Mouse (Mus musculus): Measurements from ENCODE around the gene Gm11596. TPM values are rescaled to one million over a fixed set of nuclear protein-coding genes. Genes with fewer than 3 reads are reported as not detected.

Gene Gm11596
- not detected in 2 replicates for polyA plus RNA-seq (2012; rRNA removed)

DNA sequence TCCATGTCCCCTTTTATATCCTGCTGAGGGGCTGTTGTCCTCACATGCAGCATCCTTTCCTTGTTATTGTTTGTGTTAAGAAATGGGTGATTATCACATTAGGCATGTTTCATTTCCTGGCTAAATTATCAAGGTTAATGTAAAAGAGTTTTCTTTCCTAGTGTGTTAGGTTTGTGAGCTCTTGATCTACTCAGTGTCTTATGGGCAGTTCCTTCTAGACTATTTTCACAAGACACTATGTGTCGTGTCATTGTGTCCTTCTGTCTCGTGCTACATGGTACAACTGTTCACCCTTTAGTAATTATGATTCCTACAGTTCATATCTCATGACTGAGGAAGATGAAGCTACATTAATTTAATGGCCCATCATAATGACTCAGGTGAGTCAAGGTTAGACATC lies at the start of gene Gm11596:
Gm11596 (minus strand) TSS at position 101 of the 400 bp plus-strand sequence.

DNA sequence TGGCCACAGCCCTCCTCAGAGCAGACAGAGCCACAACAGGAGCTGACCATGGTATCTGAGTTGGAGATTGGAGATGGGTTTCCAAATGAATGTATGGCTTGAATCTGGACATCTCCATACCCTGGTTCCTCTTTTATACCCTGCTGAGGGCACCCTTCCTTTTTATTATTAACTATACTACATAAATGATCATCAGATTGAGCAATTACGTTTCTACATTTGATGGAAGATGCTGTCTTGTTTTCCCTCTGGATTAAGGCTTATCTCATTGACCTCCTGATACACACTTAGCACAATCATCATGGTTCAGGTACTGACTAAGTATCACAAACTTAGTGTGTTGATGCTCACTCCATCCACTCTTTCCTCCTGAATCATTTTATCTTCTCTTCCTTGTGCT lies 44.7 kb upstream of the Gm11596 start, which contains the start of gene 2300003K06Rik:
2300003K06Rik (minus strand) TSS at position 101 of the 400 bp plus-strand sequence.

DNA sequence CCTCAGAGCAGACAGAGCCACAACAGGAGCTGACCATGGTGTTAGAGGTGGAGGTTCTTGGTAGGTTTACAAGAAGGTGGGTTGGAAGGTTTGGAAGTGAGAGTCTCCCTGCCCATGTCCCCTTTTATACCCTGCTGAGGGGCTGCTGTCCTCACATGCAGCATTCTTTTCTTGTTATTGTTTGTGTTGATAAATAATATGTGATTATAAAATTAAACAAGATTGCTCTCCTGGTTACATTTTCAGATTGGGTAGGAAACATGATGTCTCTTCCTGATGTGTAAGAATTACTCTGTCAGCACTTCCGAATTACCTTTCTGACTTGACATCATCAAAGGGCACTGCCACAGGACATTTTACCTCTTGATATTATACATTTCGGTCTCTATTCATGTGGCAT lies 22.3 kb upstream of the Gm11596 start, which contains the start of gene Gm11564:
Gm11564 (minus strand) TSS at position 101 of the 400 bp plus-strand sequence.

DNA sequence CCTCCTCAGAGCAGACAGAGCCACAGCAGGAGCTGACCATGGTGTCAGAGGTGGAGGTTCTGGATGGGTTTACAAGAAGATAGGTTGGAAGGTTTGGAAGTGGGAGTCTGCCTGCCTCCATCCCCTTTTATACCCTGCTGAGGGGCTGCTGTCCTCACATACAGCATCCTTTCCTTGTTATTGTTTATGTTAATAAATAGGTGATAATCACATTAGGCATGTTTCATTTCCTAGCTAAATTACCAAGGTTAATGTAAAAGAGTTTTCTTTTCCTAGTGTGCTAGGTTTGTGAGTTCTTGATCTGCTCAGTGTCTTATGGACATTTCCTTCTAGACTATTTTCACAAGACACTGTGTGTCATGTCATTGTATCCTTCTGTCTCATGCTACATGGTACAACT lies 16.5 kb upstream of the Gm11596 start, which contains the start of gene Krtap4-13:
Krtap4-13 (minus strand) TSS at position 101 of the 400 bp plus-strand sequence.

DNA sequence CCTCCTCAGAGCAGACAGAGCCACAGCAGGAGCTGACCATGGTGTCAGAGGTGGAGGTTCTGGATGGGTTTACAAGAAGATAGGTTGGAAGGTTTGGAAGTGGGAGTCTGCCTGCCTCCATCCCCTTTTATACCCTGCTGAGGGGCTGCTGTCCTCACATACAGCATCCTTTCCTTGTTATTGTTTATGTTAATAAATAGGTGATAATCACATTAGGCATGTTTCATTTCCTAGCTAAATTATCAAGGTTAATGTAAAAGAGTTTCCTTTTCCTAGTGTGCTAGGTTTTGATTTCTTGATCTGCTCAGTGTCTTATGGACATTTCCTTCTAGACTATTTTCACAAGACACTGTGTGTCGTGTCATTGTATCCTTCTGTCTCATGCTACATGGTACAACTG lies 11.1 kb upstream of the Gm11596 start, which contains the start of gene Gm11554:
Gm11554 (minus strand) TSS at position 101 of the 400 bp plus-strand sequence.

DNA sequence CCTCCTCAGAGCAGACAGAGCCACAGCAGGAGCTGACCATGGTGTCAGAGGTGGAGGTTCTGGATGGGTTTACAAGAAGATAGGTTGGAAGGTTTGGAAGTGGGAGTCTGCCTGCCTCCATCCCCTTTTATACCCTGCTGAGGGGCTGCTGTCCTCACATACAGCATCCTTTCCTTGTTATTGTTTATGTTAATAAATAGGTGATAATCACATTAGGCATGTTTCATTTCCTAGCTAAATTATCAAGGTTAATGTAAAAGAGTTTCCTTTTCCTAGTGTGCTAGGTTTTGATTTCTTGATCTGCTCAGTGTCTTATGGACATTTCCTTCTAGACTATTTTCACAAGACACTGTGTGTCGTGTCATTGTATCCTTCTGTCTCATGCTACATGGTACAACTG lies 5.6 kb upstream of the Gm11596 start, which contains the start of gene Gm11569:
Gm11569 (minus strand) TSS at position 101 of the 400 bp plus-strand sequence.

DNA sequence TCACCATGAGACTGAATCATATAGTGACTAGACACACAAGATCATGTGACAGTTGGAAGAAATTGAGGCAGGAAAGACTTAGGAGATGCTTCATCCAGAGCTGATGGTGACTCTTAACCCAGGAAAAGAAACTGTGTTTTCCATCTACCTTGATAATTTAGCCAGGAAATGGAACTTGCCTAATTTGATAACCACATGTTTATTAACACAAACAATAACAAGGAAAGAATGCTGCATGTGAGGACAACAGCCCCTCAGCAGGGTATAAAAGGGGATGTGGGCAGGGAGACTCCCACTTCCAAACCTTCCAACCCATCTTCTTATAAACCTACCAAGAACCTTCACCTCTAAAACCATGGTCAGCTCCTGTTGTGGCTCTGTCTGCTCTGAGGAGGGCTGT lies 8.4 kb downstream of the Gm11596 start, which contains the start of gene Krtap4-9:
Krtap4-9 (plus strand) TSS at position 301 of the 400 bp plus-strand sequence.

DNA sequence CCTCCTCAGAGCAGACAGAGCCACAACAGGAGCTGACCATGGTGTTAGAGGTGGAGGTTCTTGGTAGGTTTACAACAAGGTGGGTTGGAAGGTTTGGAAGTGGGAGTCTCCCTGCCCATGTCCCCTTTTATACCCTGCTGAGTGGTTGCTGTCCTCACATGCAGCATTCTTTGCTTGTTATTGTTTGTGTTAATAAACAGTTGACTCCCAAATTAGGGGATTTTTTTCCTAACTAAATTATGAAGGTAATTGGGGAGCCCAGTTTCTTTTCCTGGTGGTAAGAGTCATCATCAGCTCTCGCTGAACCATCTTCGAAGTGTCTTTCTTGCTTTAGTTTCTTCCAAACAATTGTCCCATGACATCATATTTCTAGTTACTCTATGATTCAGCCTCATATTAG lies 12.7 kb downstream of the Gm11596 start, which contains the start of gene Krtap4-8:
Krtap4-8 (minus strand) TSS at position 101 of the 400 bp plus-strand sequence.

DNA sequence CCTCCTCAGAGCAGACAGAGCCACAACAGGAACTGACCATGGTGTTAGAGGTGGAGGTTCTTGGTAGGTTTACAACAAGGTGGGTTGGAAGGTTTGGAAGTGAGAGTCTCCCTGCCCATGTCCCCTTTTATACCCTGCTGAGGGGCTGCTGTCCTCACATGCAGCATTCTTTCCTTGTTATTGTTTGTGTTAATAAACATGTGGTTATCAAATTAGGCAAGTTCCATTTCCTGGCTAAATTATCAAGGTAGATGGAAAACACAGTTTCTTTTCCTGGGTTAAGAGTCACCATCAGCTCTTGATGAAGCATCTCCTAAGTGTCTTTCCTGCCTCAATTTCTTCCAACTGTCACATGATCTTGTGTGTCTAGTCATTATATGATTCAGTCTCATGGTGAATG lies 20.5 kb downstream of the Gm11596 start, which contains the start of gene Gm11595:
Gm11595 (minus strand) TSS at position 101 of the 400 bp plus-strand sequence.

Other genes starting within 250 kb of the Gm11596 start
- not detected in 2 replicates for gene Krtap3-3, start 242.6 kb downstream of the Gm11596 start, polyA plus RNA-seq (2012; rRNA removed)
- gene Krtap3-2, start 236.6 kb downstream of the Gm11596 start, polyA plus RNA-seq (2012; rRNA removed) = not detected in 2 replicates
- not detected in 2 replicates for gene Gm11939, start 234.0 kb downstream of the Gm11596 start, polyA plus RNA-seq (2012; rRNA removed)
- 3.7 and 4.5 TPM in 2 replicates for gene Krtap3-1, start 226.8 kb downstream of the Gm11596 start, polyA plus RNA-seq (2012; rRNA removed)
- not detected in 2 replicates for gene Krtap1-5, start 212.5 kb downstream of the Gm11596 start, polyA plus RNA-seq (2012; rRNA removed)
- gene Krtap1-4, start 209.8 kb downstream of the Gm11596 start, polyA plus RNA-seq (2012; rRNA removed) = not detected in 2 replicates
- gene Krtap1-3, start 202.1 kb downstream of the Gm11596 start, polyA plus RNA-seq (2012; rRNA removed) = not detected in 2 replicates
- gene Krtap9-3, start 195.4 kb downstream of the Gm11596 start, polyA plus RNA-seq (2012; rRNA removed) = not detected in 2 replicates
- not detected in 2 replicates for gene Gm11938, start 190.2 kb downstream of the Gm11596 start, polyA plus RNA-seq (2012; rRNA removed)
- not detected in 2 replicates for gene Gm11937, start 183.3 kb downstream of the Gm11596 start, polyA plus RNA-seq (2012; rRNA removed)
- gene Krtap2-4, start 178.6 kb downstream of the Gm11596 start, polyA plus RNA-seq (2012; rRNA removed) = not detected in 2 replicates
- gene Gm11562, start 173.0 kb downstream of the Gm11596 start, polyA plus RNA-seq (2012; rRNA removed) = 1.3 TPM in 1 of 2 replicates, not detected in the other
- not detected in 2 replicates for gene Krtap4-1, start 165.2 kb downstream of the Gm11596 start, polyA plus RNA-seq (2012; rRNA removed)
- not detected in 2 replicates for gene Krtap4-2, start 158.4 kb downstream of the Gm11596 start, polyA plus RNA-seq (2012; rRNA removed)
- gene Krtap4-7, start 149.4 kb downstream of the Gm11596 start, polyA plus RNA-seq (2012; rRNA removed) = not detected in 2 replicates
- gene Gm11555, start 143.2 kb downstream of the Gm11596 start, polyA plus RNA-seq (2012; rRNA removed) = not detected in 2 replicates
- not detected in 2 replicates for gene Gm11563, start 134.5 kb downstream of the Gm11596 start, polyA plus RNA-seq (2012; rRNA removed)
- gene Krtap4-6, start 127.5 kb downstream of the Gm11596 start, polyA plus RNA-seq (2012; rRNA removed) = not detected in 2 replicates
- not detected in 2 replicates for gene Gm14190, start 102.7 kb downstream of the Gm11596 start, polyA plus RNA-seq (2012; rRNA removed)
- gene Gm14180, start 59.2 kb downstream of the Gm11596 start, polyA plus RNA-seq (2012; rRNA removed) = not detected in 2 replicates
- not detected in 2 replicates for gene Gm11595, start 20.6 kb downstream of the Gm11596 start, polyA plus RNA-seq (2012; rRNA removed)
- gene Krtap4-8, start 12.8 kb downstream of the Gm11596 start, polyA plus RNA-seq (2012; rRNA removed) = not detected in 2 replicates
- gene Krtap4-9, start 8.3 kb downstream of the Gm11596 start, polyA plus RNA-seq (2012; rRNA removed) = not detected in 2 replicates
- gene Gm11569, start 5.5 kb upstream of the Gm11596 start, polyA plus RNA-seq (2012; rRNA removed) = 0.33 TPM in 1 of 2 replicates, not detected in the other
- not detected in 2 replicates for gene Gm11554, start 11.0 kb upstream of the Gm11596 start, polyA plus RNA-seq (2012; rRNA removed)
- gene Krtap4-13, start 16.4 kb upstream of the Gm11596 start, polyA plus RNA-seq (2012; rRNA removed) = not detected in 2 replicates
- not detected in 2 replicates for gene Gm11564, start 22.2 kb upstream of the Gm11596 start, polyA plus RNA-seq (2012; rRNA removed)
- not detected in 2 replicates for gene 2300003K06Rik, start 44.6 kb upstream of the Gm11596 start, polyA plus RNA-seq (2012; rRNA removed)
- gene Krtap4-16, start 58.1 kb upstream of the Gm11596 start, polyA plus RNA-seq (2012; rRNA removed) = 0.13 TPM in 1 of 2 replicates, not detected in the other
- gene Gm11568, start 64.5 kb upstream of the Gm11596 start, polyA plus RNA-seq (2012; rRNA removed) = not detected in 2 replicates
- not detected in 2 replicates for gene Gm11559, start 71.0 kb upstream of the Gm11596 start, polyA plus RNA-seq (2012; rRNA removed)
- not detected in 2 replicates for gene Krtap9-1, start 79.9 kb upstream of the Gm11596 start, polyA plus RNA-seq (2012; rRNA removed)
- not detected in 2 replicates for gene Gm11567, start 85.7 kb upstream of the Gm11596 start, polyA plus RNA-seq (2012; rRNA removed)
- not detected in 2 replicates for gene Krtap31-1, start 114.5 kb upstream of the Gm11596 start, polyA plus RNA-seq (2012; rRNA removed)
- gene Gm11565, start 121.3 kb upstream of the Gm11596 start, polyA plus RNA-seq (2012; rRNA removed) = not detected in 2 replicates
- gene Krtap31-2, start 142.8 kb upstream of the Gm11596 start, polyA plus RNA-seq (2012; rRNA removed) = not detected in 2 replicates
- not detected in 2 replicates for gene Krtap9-5, start 155.0 kb upstream of the Gm11596 start, polyA plus RNA-seq (2012; rRNA removed)
- not detected in 2 replicates for gene Krtap29-1, start 185.6 kb upstream of the Gm11596 start, polyA plus RNA-seq (2012; rRNA removed)
- gene Krtap16-1, start 193.1 kb upstream of the Gm11596 start, polyA plus RNA-seq (2012; rRNA removed) = not detected in 2 replicates
- gene Krtap17-1, start 200.5 kb upstream of the Gm11596 start, polyA plus RNA-seq (2012; rRNA removed) = 0.32 TPM in 1 of 2 replicates, not detected in the other
- not detected in 2 replicates for gene Krt33a, start 222.7 kb upstream of the Gm11596 start, polyA plus RNA-seq (2012; rRNA removed)
- gene Krt33b, start 236.4 kb upstream of the Gm11596 start, polyA plus RNA-seq (2012; rRNA removed) = not detected in 2 replicates
- gene Krt34, start 248.1 kb upstream of the Gm11596 start, polyA plus RNA-seq (2012; rRNA removed) = not detected in 2 replicates